Mouse (Mus musculus) intestine, postnatal 0 days (tissue): ENCODE data around the gene Zmynd15. TPM values are rescaled to one million over a fixed set of nuclear protein-coding genes. Genes with fewer than 3 reads are reported as not detected.

Experiments used
- ATAC-seq: fragments of 200-750 bp; cut with Nextera tagmentation; 2 replicates; pipeline ENCODE4 v1.8.0; 2017; ENCODE audit warnings: mild to moderate bottlenecking, moderate TSS enrichment, moderate library complexity
- H3K27ac ChIP-seq: fragments of 300-500 bp; sonication (generic); 2 replicates; pipeline ENCODE4 v1.5.1; 2014; ENCODE audit warnings: mild to moderate bottlenecking, low read depth, low read length, moderate library complexity
- H3K27me3 ChIP-seq: fragments of 300-500 bp; sonication (generic); replicated peaks from 2 replicates; pipeline ENCODE4 v1.6.1; 2014; ENCODE audit warnings: low read length, mixed read lengths; ENCODE audit not compliant: control insufficient read depth, insufficient read depth
- H3K36me3 ChIP-seq: fragments of 300-500 bp; sonication (generic); 2 replicates; pipeline ENCODE4 v1.6.1; 2014; ENCODE audit warnings: mild to moderate bottlenecking, moderate library complexity; ENCODE audit not compliant: control insufficient read depth, insufficient read depth
- H3K4me1 ChIP-seq: fragments of 300-500 bp; sonication (generic); replicated peaks from 2 replicates; pipeline ENCODE4 v1.6.1; 2014; ENCODE audit warnings: antibody characterized with exemption, low read length, mixed read lengths; ENCODE audit not compliant: control insufficient read depth, insufficient read depth
- H3K4me2 ChIP-seq: fragments of 300-500 bp; sonication (generic); replicated peaks from 2 replicates; pipeline ENCODE4 v1.6.1; 2014; ENCODE audit warnings: low read depth, mild to moderate bottlenecking, moderate library complexity
- H3K4me3 ChIP-seq: fragments of 300-500 bp; sonication (generic); 2 replicates; pipeline ENCODE4 v1.5.1; 2014; ENCODE audit warnings: low read depth, low read length
- H3K9ac ChIP-seq: fragments of 300-500 bp; sonication (generic); 2 replicates; pipeline ENCODE4 v1.6.1; 2014; ENCODE audit warnings: mild to moderate bottlenecking, low read depth, low read length
- H3K9me3 ChIP-seq: fragments of 300-500 bp; sonication (generic); 2 replicates; pipeline ENCODE4 v1.6.1; 2016; ENCODE audit warnings: mixed run types; ENCODE audit not compliant: control insufficient read depth
- CTCF ChIP-seq: sonication (generic); IDR thresholded peaks from 2 replicates; pipeline ENCODE4 v1.5.1; 2016; ENCODE audit warnings: low read depth, mild to moderate bottlenecking, control low read depth, antibody characterized with exemption, moderate library complexity
- WGBS: fragments of 180-500 bp; shearing (Covaris S2); extraction: QIAGEN DNeasy Blood & Tissue Kit; methylation state at CpG from one replicate; pipeline ENCODE4 v1.1.7; 2014; 5-methylcytosine and 5-hydroxymethylcytosine counted together
- polyA plus RNA-seq: library from polyadenylated mRNA; unstranded; fragments of >200 nt; fragmentation: Nextera tagmentation; extraction: Ambion mirVana; gene quantifications from 2 replicates; pipeline ENCODE4 v1.2.1, GENCODE M21; 2015

Gene Zmynd15
- polyA plus RNA-seq = 1.4 and 1.5 TPM in 2 replicates

- TF ChIP-seq CTCF = no peak
- peak; percentile 39; the same call in 1 of the 2 replicates for ATAC-seq
- 11% methylated on average over 32 of the region's 32 CpGs for WGBS
- Histone ChIP-seq H3K36me3 (peaks cover 8% of the 10 kb centered on the region), H3K27me3 (0 out of 2 replicates have a peak, but pooled peaks cover 6% of the 10 kb centered on the region), H3K9ac (peak within 1 kb of the TSS; percentile 62), H3K27ac (peak within 1 kb of the TSS; percentile 65), H3K4me2 (peak within 1 kb of the TSS; percentile 98), H3K4me1 (no peaks in the 10 kb centered on the region), H3K4me3 (peak within 1 kb of the TSS; percentile 62), H3K9me3 (no peaks in the 10 kb centered on the region)
These were observed at the start of gene Zmynd15 for GRCm38 (mm10) chr11:70458688-70459600. Zmynd15 (plus strand) TSS chr11:70459433.

- Histone ChIP-seq H3K9ac (peak within 1 kb of the TSS; percentile 91), H3K4me3 (peak within 1 kb of the TSS; percentile 93), H3K4me2 (peak within 1 kb of the TSS; percentile 97), H3K27ac (peak within 1 kb of the TSS; percentile 77), H3K4me1 (0 out of 2 replicates have a peak, but pooled peaks cover 4% of the 10 kb centered on the region), H3K9me3 (no peaks in the 10 kb centered on the region), H3K36me3 (peaks cover 16% of the 10 kb centered on the region), H3K27me3 (no peaks in the 10 kb centered on the region)
- no peak for TF ChIP-seq CTCF
- WGBS = under 1% methylated on average over 59 of the region's 59 CpGs
- ATAC-seq = peak; percentile 84
These were observed 49.5 kb upstream of the Zmynd15 start, which contains the start of gene Pelp1 for GRCm38 (mm10) chr11:70409594-70410296. Pelp1 (minus strand) TSS chr11:70410031.

- Histone ChIP-seq H3K4me1 (0 out of 2 replicates have a peak, but pooled peaks cover 4% of the 10 kb centered on the region), H3K9ac (peak overlapping the region; percentile 91), H3K36me3 (peaks cover 11% of the 10 kb centered on the region), H3K9me3 (no peaks in the 10 kb centered on the region), H3K27me3 (no peaks in the 10 kb centered on the region), H3K4me3 (peak overlapping the region; percentile 93), H3K27ac (no peak overlapping the region), H3K4me2 (peak overlapping the region; percentile 97)
- WGBS = 61% methylated on average over 6 of the region's 6 CpGs
- TF ChIP-seq CTCF = no peak
- ATAC-seq = peak; percentile 15; the same call in 1 of the 2 replicates
These were observed 49.0 kb upstream of the Zmynd15 start for GRCm38 (mm10) chr11:70410297-70410643.

GRCm38 (mm10) chr11:70412591-70412990, 46.6 kb upstream of the Zmynd15 start:
- Histone ChIP-seq H3K27me3 (no peaks in the 10 kb centered on the region), H3K4me3 (no peak overlapping the region), H3K4me1 (0 out of 2 replicates have a peak, but pooled peaks cover 4% of the 10 kb centered on the region), H3K9me3 (no peaks in the 10 kb centered on the region), H3K4me2 (no peak overlapping the region), H3K27ac (no peak overlapping the region), H3K36me3 (no peaks in the 10 kb centered on the region), H3K9ac (no peak overlapping the region)
- no peak for ATAC-seq
- TF ChIP-seq CTCF = no peak
- 72% methylated on average over 5 of the region's 5 CpGs for WGBS

GRCm38 (mm10) chr11:70413961-70414360, 45.3 kb upstream of the Zmynd15 start:
- no peak overlapping the region for H3K27ac ChIP-seq
- H3K4me1 ChIP-seq = no peaks in the 10 kb centered on the region
- 3% methylated on average over 3 of the region's 3 CpGs for WGBS
- H3K36me3 ChIP-seq = no peaks in the 10 kb centered on the region
- no peak overlapping the region for H3K4me3 ChIP-seq
- ATAC-seq = no peak
- TF ChIP-seq CTCF = peak; percentile 94
- no peak overlapping the region for H3K4me2 ChIP-seq
- H3K9me3 ChIP-seq = no peaks in the 10 kb centered on the region
- no peak overlapping the region for H3K9ac ChIP-seq
- H3K27me3 ChIP-seq = no peaks in the 10 kb centered on the region

- no peak overlapping the region for H3K4me3 ChIP-seq
- TF ChIP-seq CTCF = no peak
- H3K4me1 ChIP-seq = no peaks in the 10 kb centered on the region
- H3K9me3 ChIP-seq = no peaks in the 10 kb centered on the region
- H3K27ac ChIP-seq = no peak overlapping the region
- no peaks in the 10 kb centered on the region for H3K36me3 ChIP-seq
- no peak overlapping the region for H3K9ac ChIP-seq
- H3K4me2 ChIP-seq = no peak overlapping the region
- 64% methylated on average over 4 of the region's 4 CpGs for WGBS
- no peaks in the 10 kb centered on the region for H3K27me3 ChIP-seq
- no peak for ATAC-seq
These were observed 41.0 kb upstream of the Zmynd15 start for GRCm38 (mm10) chr11:70418199-70418598.
